Mouse (Mus musculus): ENCODE results near the gene Prdm1. TPM values are rescaled to one million over a fixed set of nuclear protein-coding genes. Genes with fewer than 3 reads are reported as not detected.

Gene Prdm1
- polyA plus RNA-seq, 1 experiment from 2014 or later, result 1.1 TPM

DNA sequence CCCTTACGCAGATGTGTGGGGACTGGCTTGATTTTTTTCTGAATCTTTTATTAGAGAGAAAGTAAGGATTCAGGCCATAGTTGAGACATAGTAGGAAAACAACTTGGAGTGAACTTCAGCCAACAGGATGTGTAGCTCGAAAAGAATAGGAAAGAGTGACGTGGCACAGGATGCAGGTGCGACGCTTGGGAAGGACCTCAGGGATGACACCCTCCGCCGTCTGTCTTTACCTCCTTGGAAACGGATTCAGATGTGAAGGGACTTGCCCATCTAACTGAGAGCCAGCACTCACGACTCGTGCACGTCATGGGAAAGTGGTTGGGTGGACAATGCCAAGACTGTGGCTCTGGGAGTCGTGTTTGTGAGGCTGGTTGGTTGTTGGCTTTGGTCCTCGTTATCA is 25.4 kb downstream of the Prdm1 start:
- H3K4me3 ChIP-seq (ENCODE audit: low read depth, low read length), result no peak overlapping the region
- 72% methylated on average over 13 of the region's 13 CpGs for WGBS
- no peaks in the 10 kb centered on the region for H3K4me1 ChIP-seq (ENCODE audit: control insufficient read depth, insufficient read depth, low read length)
- H3K27me3 ChIP-seq (ENCODE audit: control insufficient read depth, insufficient read depth, low read length), result no peaks in the 10 kb centered on the region
- no peak for ATAC-seq (ENCODE audit: low FRiP score)
- H3K27ac ChIP-seq (ENCODE audit: low read depth, low read length), result no peak overlapping the region
- no peak overlapping the region for H3K9ac ChIP-seq (ENCODE audit: low read length)
- no peak overlapping the region for H3K4me2 ChIP-seq
- no peaks in the 10 kb centered on the region for H3K9me3 ChIP-seq (ENCODE audit: control insufficient read depth, low read length)
- H3K36me3 ChIP-seq (ENCODE audit: control insufficient read depth, insufficient read depth, low read length), result no peaks in the 10 kb centered on the region
- DNase-seq (ENCODE audit: low spot score, missing footprints), result no peak

GRCm38 (mm10) chr10:44499897-44500519 is 28.3 kb downstream of the Prdm1 start:
- ATAC-seq (ENCODE audit: low FRiP score), result no peak
- 85% methylated on average over 15 of the region's 15 CpGs for WGBS
- H3K36me3 ChIP-seq (ENCODE audit: control insufficient read depth, insufficient read depth, low read length), result no peaks in the 10 kb centered on the region

DNA sequence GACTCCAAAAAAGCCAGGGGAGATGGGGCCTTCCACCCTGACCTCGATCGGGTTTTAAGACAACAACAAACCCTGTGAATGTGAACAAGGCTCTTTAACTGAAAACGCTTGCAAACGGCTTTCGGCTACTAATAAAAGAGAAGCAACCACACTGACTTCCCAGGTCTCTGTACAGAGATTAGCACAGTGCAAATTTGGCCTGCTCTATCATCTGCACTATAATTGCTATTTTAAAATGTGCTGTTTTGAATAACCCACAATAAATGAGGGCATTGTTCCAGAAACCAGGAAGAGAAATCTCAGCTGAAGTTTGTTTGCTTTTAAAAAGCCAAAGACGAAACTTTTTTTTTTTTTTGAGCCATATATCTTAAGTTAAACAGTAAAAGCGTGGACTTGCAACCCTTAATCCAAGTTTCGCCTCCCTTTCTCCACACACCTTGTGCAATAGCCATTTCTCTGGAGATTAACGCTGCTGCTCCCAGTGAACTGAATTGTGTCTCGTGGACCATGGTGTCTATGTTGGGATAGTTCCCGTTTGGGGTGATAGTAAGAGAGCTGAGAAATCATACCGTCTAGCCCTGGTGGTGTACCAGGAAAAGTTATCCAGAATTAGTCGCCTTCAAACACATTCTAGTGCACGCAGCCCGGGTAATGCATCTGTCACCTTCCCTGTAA is 34.3 kb downstream of the Prdm1 start:
- 82% methylated on average over 15 of the region's 15 CpGs for whole genome bisulfite sequencing
- no peak overlapping the region for H3K27ac ChIP-seq (ENCODE audit: low read depth, low read length)
- ATAC-seq (ENCODE audit: low FRiP score) (no peak), DNase-seq (ENCODE audit: low spot score, missing footprints) (no peak)
- H3K36me3 ChIP-seq (ENCODE audit: control insufficient read depth, insufficient read depth, low read length), result no peaks in the 10 kb centered on the region
- H3K4me1 ChIP-seq (ENCODE audit: control insufficient read depth, insufficient read depth, low read length), result no peaks in the 10 kb centered on the region
- no peaks in the 10 kb centered on the region for H3K27me3 ChIP-seq (ENCODE audit: control insufficient read depth, insufficient read depth, low read length)
- H3K9me3 ChIP-seq (ENCODE audit: control insufficient read depth, low read length), result no peaks in the 10 kb centered on the region
- H3K9ac ChIP-seq (ENCODE audit: low read length), result no peak overlapping the region
- H3K4me2 ChIP-seq, result no peak overlapping the region
- H3K4me3 ChIP-seq (ENCODE audit: low read depth, low read length), result no peak overlapping the region

More at GRCm38 (mm10) chr10:44499897-44500519, 28.3 kb downstream of the Prdm1 start:
- Histone ChIP-seq H3K4me2 (no peak overlapping the region), H3K9ac (ENCODE audit: low read length) (no peak overlapping the region), H3K4me3 (ENCODE audit: low read depth, low read length) (no peak overlapping the region), H3K27me3 (ENCODE audit: control insufficient read depth, insufficient read depth, low read length) (no peaks in the 10 kb centered on the region), H3K4me1 (ENCODE audit: control insufficient read depth, insufficient read depth, low read length) (no peaks in the 10 kb centered on the region), H3K27ac (ENCODE audit: low read depth, low read length) (no peak overlapping the region), H3K9me3 (ENCODE audit: control insufficient read depth, low read length) (no peaks in the 10 kb centered on the region)
- DNase-seq (ENCODE audit: low spot score, missing footprints), result no peak

GRCm38 (mm10) chr10:44492815-44493525 is 35.3 kb downstream of the Prdm1 start:
- no peak for ATAC-seq (ENCODE audit: low FRiP score)
- DNase-seq (ENCODE audit: low spot score, missing footprints), result no peak
- Histone ChIP-seq H3K9me3 (ENCODE audit: control insufficient read depth, low read length) (no peaks in the 10 kb centered on the region), H3K27me3 (ENCODE audit: control insufficient read depth, insufficient read depth, low read length) (no peaks in the 10 kb centered on the region), H3K9ac (ENCODE audit: low read length) (no peak overlapping the region), H3K27ac (ENCODE audit: low read depth, low read length) (no peak overlapping the region), H3K4me2 (no peak overlapping the region), H3K4me3 (ENCODE audit: low read depth, low read length) (no peak overlapping the region), H3K4me1 (ENCODE audit: control insufficient read depth, insufficient read depth, low read length) (no peaks in the 10 kb centered on the region), H3K36me3 (ENCODE audit: control insufficient read depth, insufficient read depth, low read length) (no peaks in the 10 kb centered on the region)
- 83% methylated on average over 8 of the region's 8 CpGs for WGBS

DNA sequence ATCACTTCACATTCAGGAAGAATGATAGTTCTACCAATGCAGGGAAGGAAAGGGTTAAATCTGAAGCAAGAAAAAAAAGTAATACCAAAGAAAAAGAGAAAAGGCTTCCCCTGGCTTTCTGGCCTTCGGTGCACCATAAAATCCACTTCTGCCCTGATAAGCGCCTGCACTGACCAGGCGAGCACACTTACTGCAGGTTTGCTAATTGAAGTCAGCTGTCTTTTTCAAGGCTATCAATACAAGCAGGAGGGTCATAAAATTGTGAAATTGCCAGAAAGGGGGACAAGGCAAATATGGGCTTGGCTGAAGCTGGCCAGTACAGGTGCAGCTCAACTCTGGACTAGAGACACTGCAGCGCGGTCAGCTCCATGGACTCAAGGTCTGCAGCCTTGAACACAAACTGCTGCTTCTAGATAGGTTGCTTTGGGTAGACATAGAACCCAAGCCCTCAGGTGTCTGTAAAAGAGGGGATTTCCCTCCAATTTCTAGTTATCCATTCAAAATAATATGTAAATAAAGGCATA is 37.3 kb downstream of the Prdm1 start:
- H3K36me3 ChIP-seq (ENCODE audit: control insufficient read depth, insufficient read depth, low read length), result no peaks in the 10 kb centered on the region
- ATAC-seq (ENCODE audit: low FRiP score), result no peak
- 81% methylated on average over 5 of the region's 5 CpGs for WGBS

GRCm38 (mm10) chr10:44487132-44487531 is 41.2 kb downstream of the Prdm1 start:
- Histone ChIP-seq H3K36me3 (ENCODE audit: control insufficient read depth, insufficient read depth, low read length) (no peaks in the 10 kb centered on the region), H3K27ac (ENCODE audit: low read depth, low read length) (no peak overlapping the region), H3K9ac (ENCODE audit: low read length) (no peak overlapping the region), H3K4me3 (ENCODE audit: low read depth, low read length) (no peak overlapping the region), H3K4me2 (no peak overlapping the region), H3K27me3 (ENCODE audit: control insufficient read depth, insufficient read depth, low read length) (no peaks in the 10 kb centered on the region), H3K4me1 (ENCODE audit: control insufficient read depth, insufficient read depth, low read length) (no peaks in the 10 kb centered on the region), H3K9me3 (ENCODE audit: control insufficient read depth, low read length) (no peaks in the 10 kb centered on the region)
- WGBS, result 90% methylated on average over 10 of the region's 11 CpGs
- ATAC-seq (ENCODE audit: low FRiP score) (no peak), DNase-seq (ENCODE audit: low spot score, missing footprints) (no peak)

More for the DNA sequence above, 37.3 kb downstream of the Prdm1 start:
- Histone ChIP-seq H3K9me3 (ENCODE audit: control insufficient read depth, low read length) (no peaks in the 10 kb centered on the region), H3K27me3 (ENCODE audit: control insufficient read depth, insufficient read depth, low read length) (no peaks in the 10 kb centered on the region), H3K4me1 (ENCODE audit: control insufficient read depth, insufficient read depth, low read length) (no peaks in the 10 kb centered on the region), H3K4me2 (no peak overlapping the region), H3K27ac (ENCODE audit: low read depth, low read length) (no peak overlapping the region), H3K4me3 (ENCODE audit: low read depth, low read length) (no peak overlapping the region), H3K9ac (ENCODE audit: low read length) (no peak overlapping the region)
- no peak for DNase-seq (ENCODE audit: low spot score, missing footprints)

DNA sequence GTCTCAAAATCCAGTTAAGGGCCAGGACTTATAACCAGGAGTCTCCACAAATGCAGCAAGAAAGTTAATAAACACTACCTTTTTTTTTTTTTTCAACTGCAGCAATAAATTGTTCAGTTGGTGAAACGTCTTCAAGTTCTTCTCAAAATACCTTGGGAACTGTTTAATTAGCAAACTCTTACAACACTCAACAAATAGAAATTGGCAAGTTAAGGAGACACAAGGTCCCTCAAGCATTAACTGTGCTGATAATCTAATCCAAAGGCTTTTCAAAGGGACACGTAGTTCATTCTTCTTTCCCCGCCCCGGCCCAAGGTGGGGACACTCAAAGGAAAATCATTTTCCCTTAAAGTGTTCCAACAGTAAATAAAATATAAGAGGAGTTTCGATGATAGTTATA is 44.2 kb downstream of the Prdm1 start:
- Histone ChIP-seq H3K4me2 (no peak overlapping the region), H3K36me3 (ENCODE audit: control insufficient read depth, insufficient read depth, low read length) (no peaks in the 10 kb centered on the region), H3K27me3 (ENCODE audit: control insufficient read depth, insufficient read depth, low read length) (no peaks in the 10 kb centered on the region), H3K27ac (ENCODE audit: low read depth, low read length) (no peak overlapping the region), H3K9ac (ENCODE audit: low read length) (no peak overlapping the region), H3K4me1 (ENCODE audit: control insufficient read depth, insufficient read depth, low read length) (no peaks in the 10 kb centered on the region), H3K4me3 (ENCODE audit: low read depth, low read length) (no peak overlapping the region), H3K9me3 (ENCODE audit: control insufficient read depth, low read length) (no peaks in the 10 kb centered on the region)
- ATAC-seq (ENCODE audit: low FRiP score) (no peak), DNase-seq (ENCODE audit: low spot score, missing footprints) (no peak)
- 85% methylated on average over 5 of the region's 5 CpGs for WGBS

DNA sequence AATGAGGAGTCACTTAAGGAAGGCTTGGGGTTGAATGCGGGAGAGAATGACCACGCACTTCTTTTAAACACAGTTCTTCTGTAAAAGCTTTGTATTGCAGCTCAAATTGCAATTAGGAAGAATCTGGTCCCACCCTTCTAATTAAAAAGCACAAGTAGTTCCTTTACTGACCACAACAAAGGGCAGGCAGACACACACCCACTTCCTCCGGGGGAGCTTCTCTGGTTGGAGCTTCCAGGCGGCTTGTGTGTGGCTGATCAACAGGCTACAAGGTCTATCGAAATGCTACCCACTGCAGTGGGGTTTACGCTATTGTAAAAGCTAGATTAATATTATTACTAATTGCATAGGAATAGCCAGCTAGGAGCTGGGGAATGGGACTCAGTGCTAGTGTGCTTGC is 45.2 kb downstream of the Prdm1 start:
- Histone ChIP-seq H3K4me3 (ENCODE audit: low read depth, low read length) (no peak overlapping the region), H3K27me3 (ENCODE audit: control insufficient read depth, insufficient read depth, low read length) (no peaks in the 10 kb centered on the region), H3K4me2 (no peak overlapping the region), H3K9me3 (ENCODE audit: control insufficient read depth, low read length) (no peaks in the 10 kb centered on the region), H3K4me1 (ENCODE audit: control insufficient read depth, insufficient read depth, low read length) (0 out of 2 replicates have a peak, but pooled peaks cover 2% of the 10 kb centered on the region), H3K27ac (ENCODE audit: low read depth, low read length) (no peak overlapping the region), H3K36me3 (ENCODE audit: control insufficient read depth, insufficient read depth, low read length) (no peaks in the 10 kb centered on the region), H3K9ac (ENCODE audit: low read length) (no peak overlapping the region)
- ATAC-seq (ENCODE audit: low FRiP score) (no peak), DNase-seq (ENCODE audit: low spot score, missing footprints) (no peak)
- 85% methylated on average over 6 of the region's 6 CpGs for WGBS

- no peak overlapping the region for H3K4me2 ChIP-seq
- H3K9ac ChIP-seq (ENCODE audit: low read length), result no peak overlapping the region
- H3K4me1 ChIP-seq (ENCODE audit: control insufficient read depth, insufficient read depth, low read length), result 0 out of 2 replicates have a peak, but pooled peaks cover 2% of the 10 kb centered on the region
- H3K4me3 ChIP-seq (ENCODE audit: low read depth, low read length), result no peak overlapping the region
- no peaks in the 10 kb centered on the region for H3K36me3 ChIP-seq (ENCODE audit: control insufficient read depth, insufficient read depth, low read length)
- H3K9me3 ChIP-seq (ENCODE audit: control insufficient read depth, low read length), result no peaks in the 10 kb centered on the region
- 92% methylated on average over 5 of the region's 5 CpGs for WGBS
- H3K27ac ChIP-seq (ENCODE audit: low read depth, low read length), result no peak overlapping the region
- no peak for DNase-seq (ENCODE audit: low spot score, missing footprints)
- no peaks in the 10 kb centered on the region for H3K27me3 ChIP-seq (ENCODE audit: control insufficient read depth, insufficient read depth, low read length)
- ATAC-seq (ENCODE audit: low FRiP score), result no peak
Measured at GRCm38 (mm10) chr10:44481379-44481778, 46.9 kb downstream of the Prdm1 start.
